Mouse (Mus musculus) midbrain, postnatal 0 days (tissue): ENCODE measurements around the gene Klf5. TPM values are rescaled to one million over a fixed set of nuclear protein-coding genes. Genes with fewer than 3 reads are reported as not detected.

Experiments used
- ATAC-seq: fragments of 200-750 bp; cut with Nextera tagmentation; 2 replicates; pipeline ENCODE4 v1.8.0; 2017; ENCODE audit warnings: moderate number of reproducible peaks, mild to moderate bottlenecking, moderate TSS enrichment, moderate library complexity; ENCODE audit not compliant: low FRiP score
- DNase-seq: peaks from one replicate; pipeline ENCODE4 v3.0.0-alpha.2; 2015; ENCODE audit warnings: low spot score
- H3K27ac ChIP-seq: fragments of 300-500 bp; sonication (generic); 2 replicates; pipeline ENCODE4 v1.5.1; 2014; ENCODE audit warnings: low read depth, mild to moderate bottlenecking, low read length, mixed read lengths
- H3K27me3 ChIP-seq: fragments of 300-500 bp; sonication (generic); 2 replicates; pipeline ENCODE4 v1.6.1; 2014; ENCODE audit warnings: low read length, control low read depth, mixed read lengths; ENCODE audit not compliant: insufficient read depth
- H3K36me3 ChIP-seq: fragments of 300-500 bp; sonication (generic); 2 replicates; pipeline ENCODE4 v1.6.1; 2014; ENCODE audit warnings: low read length, control low read depth, mixed read lengths; ENCODE audit not compliant: insufficient read depth
- H3K4me1 ChIP-seq: fragments of 300-500 bp; sonication (generic); 2 replicates; pipeline ENCODE4 v1.6.1; 2014; ENCODE audit warnings: mild to moderate bottlenecking, control low read depth, antibody characterized with exemption, low read length, mixed read lengths; ENCODE audit not compliant: insufficient read depth
- H3K4me2 ChIP-seq: fragments of 300-500 bp; sonication (generic); 2 replicates; pipeline ENCODE4 v1.6.1; 2014; ENCODE audit warnings: low read depth, mild to moderate bottlenecking, low read length, mixed read lengths; ENCODE audit not compliant: poor library complexity, severe bottlenecking
- H3K4me3 ChIP-seq: fragments of 300-500 bp; sonication (generic); 2 replicates; pipeline ENCODE4 v1.5.1; 2014; ENCODE audit warnings: low read depth, mild to moderate bottlenecking, low read length, moderate library complexity
- H3K9ac ChIP-seq: fragments of 300-500 bp; sonication (generic); replicated peaks from 2 replicates; pipeline ENCODE4 v1.6.1; 2014; ENCODE audit warnings: mild to moderate bottlenecking, low read length, moderate library complexity, mixed read lengths; ENCODE audit not compliant: poor library complexity, severe bottlenecking
- H3K9me3 ChIP-seq: fragments of 300-500 bp; sonication (generic); 2 replicates; pipeline ENCODE4 v1.6.1; 2016; ENCODE audit warnings: low read length, control low read depth
- CTCF ChIP-seq: IDR thresholded peaks from 2 replicates; pipeline ENCODE4 v1.5.1; 2016; ENCODE audit warnings: antibody characterized with exemption, mild to moderate bottlenecking
- WGBS: fragments of 180-500 bp; shearing (Covaris S2); extraction: QIAGEN DNeasy Blood & Tissue Kit; methylation state at CpG from one replicate; pipeline ENCODE4 v1.1.7; 2014; 5-methylcytosine and 5-hydroxymethylcytosine counted together
- polyA plus RNA-seq: library from polyadenylated mRNA; unstranded; fragments of >200 nt; fragmentation: Nextera tagmentation; extraction: Ambion mirVana; gene quantifications from 2 replicates; pipeline ENCODE4 v1.2.1, GENCODE M21; 2015
- total RNA-seq: library from RNA; depleted of rRNA; stranded (reverse); fragments of >200 nt; gene quantifications from 2 replicates; pipeline ENCODE4 v1.2.3, GENCODE M21; 2014; rRNA removed

Gene Klf5
- total RNA-seq (1.8 and 3.6 TPM in 2 replicates), polyA plus RNA-seq (3.8 and 4.5 TPM in 2 replicates)

GRCm38 (mm10) chr14:99298385-99299021 is at the start of gene Klf5:
Gene Klf5, plus strand, starts transcription at chr14:99298691.
- DNase-seq (peak; percentile 94), ATAC-seq (peak; percentile 96)
- Histone ChIP-seq H3K36me3 (no peaks in the 10 kb centered on the region), H3K4me1 (no peaks in the 10 kb centered on the region), H3K27me3 (0 out of 2 replicates have a peak, but pooled peaks cover 4% of the 10 kb centered on the region), H3K9me3 (no peaks in the 10 kb centered on the region), H3K9ac (peak within 1 kb of the TSS; percentile 63), H3K4me3 (peak within 1 kb of the TSS; percentile 76), H3K4me2 (peak within 1 kb of the TSS; percentile 95), H3K27ac (no peak within 1 kb of the TSS; the same call in 1 of the 2 replicates)
- TF ChIP-seq CTCF, result no peak
- 1% methylated on average over 60 of the region's 67 CpGs for WGBS

- ATAC-seq (no peak), DNase-seq (no peak)
- 96% methylated on average over 12 of the region's 12 CpGs for WGBS
- H3K36me3 ChIP-seq, result no peaks in the 10 kb centered on the region
- no peaks in the 10 kb centered on the region for H3K9me3 ChIP-seq
- TF ChIP-seq CTCF, result no peak
- H3K4me3 ChIP-seq, result no peak overlapping the region
- no peak overlapping the region for H3K27ac ChIP-seq
- H3K4me1 ChIP-seq, result no peaks in the 10 kb centered on the region
- H3K27me3 ChIP-seq, result no peaks in the 10 kb centered on the region
- H3K4me2 ChIP-seq, result no peak overlapping the region
- no peak overlapping the region for H3K9ac ChIP-seq
Measured at GRCm38 (mm10) chr14:99262026-99262425, 36.5 kb upstream of the Klf5 start.

- ATAC-seq, result no peak
- H3K27me3 ChIP-seq, result no peaks in the 10 kb centered on the region
- H3K27ac ChIP-seq, result no peak overlapping the region
- no peak overlapping the region for H3K4me2 ChIP-seq
- DNase-seq, result no peak
- no peak overlapping the region for H3K4me3 ChIP-seq
- H3K36me3 ChIP-seq, result no peaks in the 10 kb centered on the region
- TF ChIP-seq CTCF, result no peak
- no peaks in the 10 kb centered on the region for H3K9me3 ChIP-seq
- no peak overlapping the region for H3K9ac ChIP-seq
- WGBS, result 96% methylated on average over 6 of the region's 6 CpGs
- no peaks in the 10 kb centered on the region for H3K4me1 ChIP-seq
Measured at GRCm38 (mm10) chr14:99263816-99264215, 34.7 kb upstream of the Klf5 start.

GRCm38 (mm10) chr14:99265791-99266190 is 32.7 kb upstream of the Klf5 start:
- TF ChIP-seq CTCF, result no peak
- Histone ChIP-seq H3K4me3 (no peak overlapping the region), H3K4me1 (no peaks in the 10 kb centered on the region), H3K9me3 (no peaks in the 10 kb centered on the region), H3K9ac (no peak overlapping the region), H3K36me3 (no peaks in the 10 kb centered on the region), H3K27me3 (no peaks in the 10 kb centered on the region), H3K4me2 (no peak overlapping the region), H3K27ac (no peak overlapping the region)
- WGBS, result 93% methylated on average over 14 of the region's 14 CpGs
- ATAC-seq (no peak), DNase-seq (no peak)

- 55% methylated on average over 5 of the region's 5 CpGs for WGBS
- no peak for TF ChIP-seq CTCF
- no peaks in the 10 kb centered on the region for H3K4me1 ChIP-seq
Measured at GRCm38 (mm10) chr14:99266749-99267148, 31.7 kb upstream of the Klf5 start.

GRCm38 (mm10) chr14:99274056-99274455 is 24.4 kb upstream of the Klf5 start:
- H3K9me3 ChIP-seq, result no peaks in the 10 kb centered on the region

More at GRCm38 (mm10) chr14:99266749-99267148, 31.7 kb upstream of the Klf5 start:
- no peak overlapping the region for H3K9ac ChIP-seq
- DNase-seq, result no peak
- no peaks in the 10 kb centered on the region for H3K36me3 ChIP-seq
- H3K9me3 ChIP-seq, result no peaks in the 10 kb centered on the region
- no peak overlapping the region for H3K4me3 ChIP-seq
- no peak for ATAC-seq
- H3K27ac ChIP-seq, result no peak overlapping the region
- no peak overlapping the region for H3K4me2 ChIP-seq
- H3K27me3 ChIP-seq, result no peaks in the 10 kb centered on the region

More at GRCm38 (mm10) chr14:99274056-99274455, 24.4 kb upstream of the Klf5 start:
- no peaks in the 10 kb centered on the region for H3K27me3 ChIP-seq
- ATAC-seq, result no peak
- TF ChIP-seq CTCF, result no peak
- no peak overlapping the region for H3K4me3 ChIP-seq
- DNase-seq, result no peak
- H3K4me1 ChIP-seq, result no peaks in the 10 kb centered on the region
- WGBS, result 73% methylated on average over 2 of the region's 2 CpGs
- no peak overlapping the region for H3K9ac ChIP-seq
- H3K4me2 ChIP-seq, result no peak overlapping the region
- H3K36me3 ChIP-seq, result no peaks in the 10 kb centered on the region
- H3K27ac ChIP-seq, result no peak overlapping the region
